ENCODE assay signal across 8 mouse cellular contexts in the genomic region with DNA sequence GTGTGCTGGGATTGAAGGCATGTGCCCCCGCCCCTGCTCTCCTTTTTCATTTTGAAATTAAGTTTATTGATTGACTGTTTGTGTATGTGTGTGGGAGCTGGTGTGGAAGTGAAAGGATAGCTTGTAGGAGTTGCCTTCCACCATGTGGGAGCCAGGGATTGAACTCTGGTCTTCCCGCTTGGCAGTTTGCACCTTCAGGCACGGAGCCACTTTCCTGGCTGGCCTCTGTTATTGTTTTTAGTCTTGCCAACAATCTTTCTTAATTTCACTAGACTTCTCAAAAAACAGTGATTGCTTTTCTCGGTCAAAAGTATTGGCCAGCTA. TPM values are rescaled to one million over a fixed set of nuclear protein-coding genes. Genes with fewer than 3 reads are reported as not detected.
DNase-seq lines count a peak whose midpoint lies in the region; ATAC-seq and TF ChIP-seq lines count a peak whose summit lies in the region.

No protein-coding gene starts in this region.

- H3K4me2 ChIP-seq in kidney, embryonic 14.5 days (replicated peaks; ENCODE audit: low read depth, low read length) = peak overlapping the region; percentile 40; the same call in 1 of the 2 replicates
- peak overlapping the region; percentile 66 for H3K4me2 ChIP-seq in forebrain, embryonic 12.5 days
- H3K4me2 ChIP-seq in myocyte (ENCODE audit: low read depth) = peak overlapping the region; percentile 34

- H3K4me3 ChIP-seq in kidney, embryonic 14.5 days (ENCODE audit: low read length) = peak overlapping the region; percentile 41; the same call in 1 of the 2 replicates
- H3K4me3 ChIP-seq in forebrain, embryonic 12.5 days (replicated peaks) = no peak overlapping the region
- peak overlapping the region; percentile 19 for H3K4me3 ChIP-seq in myocyte

- TF ChIP-seq POLR2A in myocyte (IDR thresholded peaks at IDR 0.05; ENCODE audit: insufficient read length, low read depth) = no peak

- no peak overlapping the region for H3ac ChIP-seq in myocyte (ENCODE audit: control insufficient read depth, insufficient read length)

- H3K9ac ChIP-seq in kidney, embryonic 14.5 days (ENCODE audit: low read depth, low read length) = no peak overlapping the region
- no peak overlapping the region for H3K9ac ChIP-seq in forebrain, embryonic 12.5 days

- H3K27ac ChIP-seq in kidney, embryonic 14.5 days (ENCODE audit: low read depth, low read length) = no peak overlapping the region
- H3K27ac ChIP-seq in forebrain, embryonic 12.5 days = no peak overlapping the region

- no peaks in the 10 kb centered on the region for H3K9me3 ChIP-seq in kidney, embryonic 14.5 days (ENCODE audit: control insufficient read depth, low read length)
- no peaks in the 10 kb centered on the region for H3K9me3 ChIP-seq in forebrain, embryonic 12.5 days

- 0 out of 2 replicates have a peak, but pooled peaks cover 5% of the 10 kb centered on the region for H3K4me1 ChIP-seq in kidney, embryonic 14.5 days (ENCODE audit: control insufficient read depth, insufficient read depth, low read length)
- H3K4me1 ChIP-seq in forebrain, embryonic 12.5 days = peaks cover 9% of the 10 kb centered on the region; the same call in 1 of the 2 replicates

- H3K36me3 ChIP-seq in kidney, embryonic 14.5 days (ENCODE audit: control insufficient read depth, insufficient read depth, low read length) = no peaks in the 10 kb centered on the region
- no peaks in the 10 kb centered on the region for H3K36me3 ChIP-seq in forebrain, embryonic 12.5 days (replicated peaks)
- H3K36me3 ChIP-seq in myocyte (ENCODE audit: control insufficient read depth, insufficient read depth) = no peaks in the 10 kb centered on the region

- no peak for ATAC-seq in kidney, embryonic 14.5 days (ENCODE audit: low FRiP score, low TSS enrichment)
- ATAC-seq in forebrain, embryonic 12.5 days (ENCODE audit: low FRiP score) = no peak

- no peaks in the 10 kb centered on the region for H3K27me3 ChIP-seq in kidney, embryonic 14.5 days (ENCODE audit: control insufficient read depth, insufficient read depth, low read length)
- no peaks in the 10 kb centered on the region for H3K27me3 ChIP-seq in forebrain, embryonic 12.5 days
- H3K27me3 ChIP-seq in myocyte (ENCODE audit: control insufficient read depth, insufficient read depth, insufficient read length) = no peaks in the 10 kb centered on the region

- DNase-seq in kidney, postnatal 10 days = no peak
- peak; percentile 36 to 40 for DNase-seq in kidney, postnatal 4 days
- no peak for DNase-seq in cerebellum, postnatal 36 days
- no peak for DNase-seq in frontal cortex, adult 2 months (ENCODE audit: extremely low spot score in 1 of 2, low spot score in 1 of 2)
- no peak for DNase-seq in right cerebral cortex, postnatal 25 days

- H3K79me2 ChIP-seq in myocyte (ENCODE audit: control insufficient read depth, insufficient read depth) = no peaks in the 10 kb centered on the region

- 46% methylated on average over 4 of the region's 4 CpGs for WGBS in kidney, embryonic 14.5 days
- 79% methylated on average over 4 of the region's 4 CpGs for WGBS in forebrain, embryonic 12.5 days

TF ChIP-seq in myocyte, 11 proteins besides CTCF, POLR2A, EP300 and RAD21:
- TF ChIP-seq MYOD1 (IDR thresholded peaks at IDR 0.05; ENCODE audit: control insufficient read depth in 1 of 3, insufficient read length in 2 of 3, low read depth in 2 of 3) (no peak), USF1 (IDR thresholded peaks at IDR 0.05; ENCODE audit: low read depth) (no peak), SRF (IDR thresholded peaks at IDR 0.05; ENCODE audit: control insufficient read depth, insufficient read length, low read depth) (no peak), MAX (IDR thresholded peaks at IDR 0.05; ENCODE audit: low read depth) (no peak), E2F4 (IDR thresholded peaks at IDR 0.05; ENCODE audit: insufficient read depth) (no peak), MYOG (IDR thresholded peaks at IDR 0.05; ENCODE audit: control insufficient read depth in 1 of 3, insufficient read depth in 1 of 3, insufficient read length in 2 of 3, low read depth in 2 of 3) (no peak), TCF3 (IDR thresholded peaks at IDR 0.05; ENCODE audit: insufficient read length, low read depth) (no peak), REST (IDR thresholded peaks at IDR 0.05; ENCODE audit: insufficient read depth, insufficient read length) (no peak), CEBPB (IDR thresholded peaks at IDR 0.05; ENCODE audit: insufficient read depth, poor library complexity, severe bottlenecking) (no peak), POLR2AphosphoS2 (IDR thresholded peaks at IDR 0.05; ENCODE audit: insufficient read length, low read depth) (no peak), TCF12 (IDR thresholded peaks at IDR 0.05; ENCODE audit: insufficient read depth, poor library complexity, severe bottlenecking) (no peak)

RNA-seq across cellular contexts. Expression of gene Zfp217, which starts 35.9 kb away (rescaled TPM):
- 5.6 and 6.0 TPM in 2 replicates for polyA plus RNA-seq in kidney, embryonic 14.5 days (2014; fragmentation: Nextera tagmentation; extraction: Ambion mirVana)
- polyA plus RNA-seq in forebrain, embryonic 12.5 days (2016; fragmentation: Nextera tagmentation; extraction: Ambion mirVana) = 3.6 and 4.5 TPM in 2 replicates
- polyA plus RNA-seq in myocyte (2012; fragmentation: generic; extraction: Trizol) = 5.0 TPM
- 1.8 and 2.4 TPM in 2 replicates for polyA plus RNA-seq in frontal cortex, adult 2 months (2012; rRNA removed)

Comparison
In these comparisons a context has a peak if more than half of its experiments do, and no peak if none do; other contexts are left out.
1. DNase-seq: peak in kidney, postnatal 4 days (2 of 2); none in kidney, postnatal 10 days (single experiment), cerebellum, postnatal 36 days (0 of 2), frontal cortex, adult 2 months (0 of 2) and right cerebral cortex, postnatal 25 days (single experiment).
2. Peak in every context shown above with its lines, with median percentiles within 50 percentile points of each other: H3K4me2 ChIP-seq.